Mouse (Mus musculus) adrenal gland, adult 10 weeks (tissue): ENCODE measurements around the gene Erbb4. TPM values are rescaled to one million over a fixed set of nuclear protein-coding genes. Genes with fewer than 3 reads are reported as not detected.

ENCODE experiments used
- polyA plus RNA-seq: library from polyadenylated mRNA; stranded (reverse); fragments of 350-450 nt; fragmentation: Illumina TruSeq; extraction: RNeasy Lipid Tissue Mini Kit (QIAGEN cat#74804); gene quantifications from one replicate; pipeline ENCODE4 v1.2.3, GENCODE M21; 2014; ENCODE audit warnings: low read depth, low replicate concordance

The Erbb4 gene
- polyA plus RNA-seq, result 0.99 TPM

DNA sequence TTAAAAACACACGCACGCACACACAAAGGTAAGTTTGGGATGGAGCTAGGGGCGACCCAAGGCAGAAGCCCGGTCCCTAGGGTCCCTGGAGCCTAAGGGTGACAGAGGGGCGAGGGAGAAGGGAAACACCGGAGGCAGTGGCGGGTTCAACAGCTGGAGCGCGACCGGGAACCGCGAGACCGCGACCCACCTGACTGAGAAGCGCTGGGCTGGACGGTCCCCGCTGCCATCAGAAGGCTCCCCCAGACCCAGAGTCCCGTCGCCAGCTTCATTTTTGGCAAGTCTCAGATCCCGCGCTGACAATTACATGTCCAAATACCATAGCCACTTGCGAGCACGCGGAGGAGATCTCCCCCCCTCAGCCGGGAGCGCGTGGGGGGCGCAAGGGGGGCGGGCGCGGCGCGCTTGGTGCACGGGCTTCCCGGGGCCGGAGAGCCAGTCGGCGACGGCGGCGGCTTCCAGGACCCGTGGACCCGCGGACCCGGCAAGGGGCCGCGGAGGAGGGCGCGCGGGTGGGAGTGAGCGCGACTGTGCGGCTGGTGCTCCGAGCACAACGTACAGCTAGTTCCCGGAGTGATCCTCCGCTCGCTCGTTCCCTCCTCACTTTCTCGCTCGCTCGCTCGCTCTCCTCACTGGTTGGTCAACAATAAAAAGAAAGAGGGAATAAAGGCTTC is at the start of gene Erbb4:
TSS of gene Erbb4 (minus strand) at position 575 of the 674 bp plus-strand sequence.

